Mouse (Mus musculus) G1E (cell line): ENCODE measurements at regions not wholly inside any gene's neighbourhood (a gene's known extent, or its start where the extent isn't known, plus 50 kb on each side); places are given as distances from the start of the nearest gene placed in this dataset.

Experiments
- ATAC-seq: 2 replicates; pipeline ENCODE4 v1.8.0; 2016; ENCODE audit warnings: mild to moderate bottlenecking; ENCODE audit not compliant: insufficient number of reproducible peaks, poor library complexity, low FRiP score, severe bottlenecking; ENCODE audit errors: extremely low read depth
- DNase-seq: peaks from one replicate; pipeline ENCODE4 v3.0.0; 2012; ENCODE audit warnings: low spot score
- H3K27me3 ChIP-seq: 2 replicates; pipeline ENCODE4 v1.6.1; 2012; ENCODE audit warnings: mild to moderate bottlenecking, low read length, inconsistent platforms; ENCODE audit not compliant: insufficient read depth
- H3K36me3 ChIP-seq: replicated peaks from 2 replicates; pipeline ENCODE3; 2012; ENCODE audit warnings: mild to moderate bottlenecking, inconsistent platforms
- H3K4me1 ChIP-seq: 2 replicates; pipeline ENCODE4 v1.6.1; 2012; ENCODE audit warnings: low read depth, low read length, inconsistent platforms, mixed read lengths; ENCODE audit not compliant: insufficient read depth
- H3K4me3 ChIP-seq: 2 replicates; pipeline ENCODE4 v1.5.1; 2012; ENCODE audit warnings: low read depth, mild to moderate bottlenecking, inconsistent platforms, low read length, moderate library complexity, mixed read lengths
- H3K9me3 ChIP-seq: replicated peaks from 2 replicates; pipeline ENCODE4 v1.6.1; 2012; ENCODE audit warnings: inconsistent platforms
- CTCF ChIP-seq: IDR thresholded peaks from 2 replicates; pipeline ENCODE4 v1.5.1; 2012; ENCODE audit warnings: low read depth, low read length, inconsistent platforms, mixed read lengths
- GATA1 ChIP-seq: IDR thresholded peaks from 2 replicates; pipeline ENCODE4 v1.6.1; 2012; ENCODE audit warnings: borderline replicate concordance, low read length, inconsistent platforms, mixed read lengths
- GATA2 ChIP-seq: IDR thresholded peaks from 2 replicates; pipeline ENCODE4 v1.6.1; 2012; ENCODE audit warnings: low read depth, low read length, inconsistent platforms, borderline replicate concordance
- POLR2AphosphoS5 ChIP-seq: IDR thresholded peaks from 2 replicates; pipeline ENCODE4 v1.6.1; 2012; ENCODE audit warnings: low read depth, low read length, inconsistent platforms; ENCODE audit not compliant: insufficient replicate concordance
- TAL1 ChIP-seq: conservative IDR thresholded peaks from 2 replicates; pipeline ENCODE4 v1.6.1; 2012; ENCODE audit warnings: low read depth, low read length, inconsistent platforms, mixed read lengths

DNA sequence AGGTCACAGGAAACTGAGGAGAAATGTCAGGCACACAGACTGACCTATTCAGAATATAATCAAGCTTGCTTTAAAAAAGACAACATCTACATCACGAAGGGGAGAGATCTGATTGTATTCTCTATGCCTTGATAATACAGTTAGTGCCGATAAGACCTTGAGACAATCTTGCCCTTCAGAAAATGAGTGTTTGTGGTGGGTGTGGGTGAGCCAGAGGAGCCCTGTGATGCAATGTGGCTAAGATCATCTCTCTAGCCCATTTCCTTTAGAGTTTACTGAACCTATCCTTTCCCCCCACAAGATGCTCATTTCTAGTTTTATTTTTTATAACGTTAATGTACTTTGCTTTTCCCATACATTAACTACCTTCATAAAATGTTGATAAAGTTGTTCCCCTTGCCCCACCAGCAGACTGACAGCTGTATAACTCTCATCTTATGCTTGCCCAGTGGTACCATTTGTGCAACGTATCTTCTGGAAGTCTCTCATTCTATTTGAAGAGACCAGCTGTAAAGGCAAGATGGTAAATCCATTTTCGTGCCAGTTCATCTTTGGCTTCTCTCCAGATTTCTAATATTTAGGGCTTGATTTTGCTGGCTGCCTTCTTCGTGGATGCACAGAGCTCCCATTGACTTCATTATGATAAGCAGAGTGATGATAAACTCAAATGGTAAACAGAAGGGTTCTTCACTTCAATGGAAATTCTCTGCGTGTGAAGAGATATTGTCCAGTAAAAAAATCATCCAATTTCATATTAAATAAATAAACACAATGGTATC lies 1066.1 kb downstream of the Car8 start:
- no peak for TF ChIP-seq GATA2
- no peak for TF ChIP-seq CTCF
- TF ChIP-seq GATA1: no peak
- TF ChIP-seq TAL1: no peak
- no peak for TF ChIP-seq POLR2AphosphoS5
- Histone ChIP-seq H3K4me1 (no peaks in the 10 kb centered on the region), H3K4me3 (no peak overlapping the region), H3K27me3 (no peaks in the 10 kb centered on the region), H3K9me3 (no peaks in the 10 kb centered on the region), H3K36me3 (no peaks in the 10 kb centered on the region)
- ATAC-seq (no peak), DNase-seq (no peak)

GRCm38 (mm10) chr4:7171637-7172417 lies 1067.0 kb downstream of the Car8 start:
- ATAC-seq (no peak), DNase-seq (no peak)
- H3K9me3 ChIP-seq: no peaks in the 10 kb centered on the region
- TF ChIP-seq CTCF: no peak
- no peak for TF ChIP-seq GATA1
- no peak for TF ChIP-seq GATA2
- TF ChIP-seq POLR2AphosphoS5: no peak
- no peak for TF ChIP-seq TAL1
- H3K4me3 ChIP-seq: no peak overlapping the region
- no peaks in the 10 kb centered on the region for H3K27me3 ChIP-seq
- no peaks in the 10 kb centered on the region for H3K4me1 ChIP-seq
- no peaks in the 10 kb centered on the region for H3K36me3 ChIP-seq

GRCm38 (mm10) chr4:7161411-7161810 lies 1077.4 kb downstream of the Car8 start:
- TF ChIP-seq GATA2 (no peak), TAL1 (no peak), GATA1 (no peak), CTCF (no peak), POLR2AphosphoS5 (no peak)
- no peak for ATAC-seq
- no peaks in the 10 kb centered on the region for H3K9me3 ChIP-seq
- no peaks in the 10 kb centered on the region for H3K4me1 ChIP-seq
- no peaks in the 10 kb centered on the region for H3K27me3 ChIP-seq
- H3K36me3 ChIP-seq: no peaks in the 10 kb centered on the region
- DNase-seq: no peak
- H3K4me3 ChIP-seq: no peak overlapping the region

DNA sequence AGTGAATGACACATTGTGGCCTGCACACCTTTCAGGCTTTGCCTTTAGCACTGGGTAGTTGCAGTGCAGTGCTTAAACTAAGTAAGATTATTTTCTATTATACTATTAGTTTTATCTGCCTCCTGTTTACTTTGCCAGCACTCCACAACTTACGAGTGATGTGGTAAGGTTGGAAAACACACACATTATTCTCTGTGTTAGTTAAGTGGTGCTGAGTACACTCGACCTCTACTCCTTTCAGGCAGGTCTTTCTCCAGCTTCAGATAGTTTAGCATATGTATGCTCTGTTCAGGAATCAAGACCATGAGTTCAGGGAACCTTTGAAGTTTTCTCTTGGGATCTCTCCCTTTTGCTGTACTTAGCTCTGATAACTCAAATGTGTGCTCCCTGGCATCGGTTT lies 1081.0 kb downstream of the Car8 start:
- no peak overlapping the region for H3K4me3 ChIP-seq
- TF ChIP-seq GATA1: no peak
- no peak for TF ChIP-seq TAL1
- TF ChIP-seq POLR2AphosphoS5: no peak
- TF ChIP-seq GATA2: no peak
- TF ChIP-seq CTCF: no peak

GRCm38 (mm10) chr4:7154256-7154655 lies 1084.6 kb downstream of the Car8 start:
- DNase-seq (no peak), ATAC-seq (no peak)
- H3K27me3 ChIP-seq: no peaks in the 10 kb centered on the region
- no peaks in the 10 kb centered on the region for H3K9me3 ChIP-seq
- no peaks in the 10 kb centered on the region for H3K36me3 ChIP-seq
- H3K4me3 ChIP-seq: no peak overlapping the region
- H3K4me1 ChIP-seq: no peaks in the 10 kb centered on the region
- no peak for TF ChIP-seq TAL1
- TF ChIP-seq CTCF: no peak
- TF ChIP-seq GATA1: no peak
- no peak for TF ChIP-seq POLR2AphosphoS5
- TF ChIP-seq GATA2: no peak

More for the DNA sequence above, 1081.0 kb downstream of the Car8 start:
- ATAC-seq: no peak
- Histone ChIP-seq H3K27me3 (no peaks in the 10 kb centered on the region), H3K36me3 (no peaks in the 10 kb centered on the region), H3K4me1 (no peaks in the 10 kb centered on the region), H3K9me3 (no peaks in the 10 kb centered on the region)
- DNase-seq: no peak

DNA sequence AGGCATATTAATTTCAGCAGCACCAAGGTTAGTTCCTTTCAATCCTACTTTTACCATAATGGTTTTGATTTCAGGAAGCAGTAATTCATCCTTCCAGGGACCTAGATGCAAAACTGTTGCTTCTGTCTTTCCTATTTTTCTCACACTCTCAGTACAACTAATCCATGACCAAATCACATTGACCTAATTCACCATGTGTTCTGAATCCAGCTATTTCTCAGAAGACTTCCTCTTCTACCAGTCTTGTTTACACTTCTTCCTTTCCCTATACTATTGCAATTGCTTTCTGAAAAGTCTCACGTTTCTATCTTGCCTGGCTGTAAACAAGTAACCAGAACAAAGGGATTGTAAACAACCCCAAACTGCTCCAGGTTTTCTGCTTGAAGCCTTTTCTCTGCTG lies 1085.0 kb downstream of the Car8 start:
- Histone ChIP-seq H3K9me3 (no peaks in the 10 kb centered on the region), H3K4me1 (no peaks in the 10 kb centered on the region), H3K4me3 (no peak overlapping the region), H3K27me3 (no peaks in the 10 kb centered on the region), H3K36me3 (no peaks in the 10 kb centered on the region)
- TF ChIP-seq POLR2AphosphoS5: no peak
- no peak for TF ChIP-seq GATA2
- TF ChIP-seq CTCF: no peak
- TF ChIP-seq GATA1: no peak
- TF ChIP-seq TAL1: no peak
- ATAC-seq: no peak
- no peak for DNase-seq
